Mouse (Mus musculus) liver, embryonic 12.5 days (tissue): Measurements from ENCODE around the gene 2900011O08Rik. TPM values are rescaled to one million over a fixed set of nuclear protein-coding genes. Genes with fewer than 3 reads are reported as not detected.

ENCODE experiments used
- ATAC-seq: fragments of 200-750 bp; cut with Nextera tagmentation; 2 replicates; pipeline ENCODE4 v1.8.0; 2017; ENCODE audit warnings: moderate number of reproducible peaks, mild to moderate bottlenecking, moderate library complexity
- H3K27ac ChIP-seq: fragments of 300-500 bp; sonication (generic); 2 replicates; pipeline ENCODE4 v1.5.1; 2016; ENCODE audit warnings: mild to moderate bottlenecking
- H3K27me3 ChIP-seq: fragments of 300-500 bp; sonication (generic); replicated peaks from 2 replicates; pipeline ENCODE4 v1.6.1; 2016; ENCODE audit warnings: mild to moderate bottlenecking, moderate library complexity
- H3K36me3 ChIP-seq: fragments of 300-500 bp; sonication (generic); 2 replicates; pipeline ENCODE4 v1.6.1; 2016; ENCODE audit warnings: mild to moderate bottlenecking, moderate library complexity
- H3K4me1 ChIP-seq: fragments of 300-500 bp; sonication (generic); 2 replicates; pipeline ENCODE4 v1.6.1; 2016
- H3K4me2 ChIP-seq: fragments of 300-500 bp; sonication (generic); 2 replicates; pipeline ENCODE4 v1.6.1; 2016; ENCODE audit warnings: mild to moderate bottlenecking, moderate library complexity
- H3K4me3 ChIP-seq: fragments of 300-500 bp; sonication (generic); 2 replicates; pipeline ENCODE4 v1.5.1; 2016; ENCODE audit warnings: mild to moderate bottlenecking, moderate library complexity
- H3K9ac ChIP-seq: fragments of 300-500 bp; sonication (generic); 2 replicates; pipeline ENCODE4 v1.6.1; 2016; ENCODE audit warnings: mild to moderate bottlenecking, moderate library complexity
- H3K9me3 ChIP-seq: fragments of 300-500 bp; sonication (generic); replicated peaks from 2 replicates; pipeline ENCODE4 v1.6.1; 2016; ENCODE audit warnings: mild to moderate bottlenecking, moderate library complexity
- WGBS: fragments of 180-500 bp; shearing (Covaris S2); methylation state at CpG from one replicate; pipeline ENCODE4 v1.1.7; 2016; ENCODE audit not compliant: insufficient replicate concordance; 5-methylcytosine and 5-hydroxymethylcytosine counted together
- polyA plus RNA-seq: library from polyadenylated mRNA; unstranded; fragments of >200 nt; fragmentation: Nextera tagmentation; extraction: Ambion mirVana; gene quantifications from 2 replicates; pipeline ENCODE4 v1.2.1, GENCODE M21; 2016

2900011O08Rik gene
- polyA plus RNA-seq, 1 experiment from 2014 or later: 0.15 TPM

GRCm38 (mm10) chr16:14008081-14008480 lies 21.7 kb downstream of the 2900011O08Rik start:
- Histone ChIP-seq H3K4me2 (no peak overlapping the region), H3K9ac (no peak overlapping the region), H3K4me3 (no peak overlapping the region), H3K27ac (no peak overlapping the region), H3K27me3 (no peaks in the 10 kb centered on the region), H3K36me3 (no peaks in the 10 kb centered on the region), H3K4me1 (no peaks in the 10 kb centered on the region), H3K9me3 (no peaks in the 10 kb centered on the region)
- 50% methylated on average over 2 of the region's 2 CpGs for WGBS
- ATAC-seq: no peak

- H3K4me1 ChIP-seq: no peaks in the 10 kb centered on the region
- H3K9me3 ChIP-seq: no peaks in the 10 kb centered on the region
- no peak overlapping the region for H3K4me3 ChIP-seq
- no peak for ATAC-seq
- no peak overlapping the region for H3K4me2 ChIP-seq
- no peak overlapping the region for H3K27ac ChIP-seq
- H3K36me3 ChIP-seq: no peaks in the 10 kb centered on the region
- H3K9ac ChIP-seq: no peak overlapping the region
- H3K27me3 ChIP-seq: no peaks in the 10 kb centered on the region
Observed at GRCm38 (mm10) chr16:14008708-14009107, 22.3 kb downstream of the 2900011O08Rik start.

GRCm38 (mm10) chr16:14009966-14010365 lies 23.6 kb downstream of the 2900011O08Rik start:
- Histone ChIP-seq H3K27me3 (no peaks in the 10 kb centered on the region), H3K27ac (no peak overlapping the region), H3K36me3 (no peaks in the 10 kb centered on the region), H3K4me3 (no peak overlapping the region), H3K9me3 (no peaks in the 10 kb centered on the region), H3K4me2 (no peak overlapping the region), H3K4me1 (no peaks in the 10 kb centered on the region), H3K9ac (no peak overlapping the region)
- ATAC-seq: no peak
- WGBS: 76% methylated on average over 4 of the region's 4 CpGs

- ATAC-seq: no peak
- Histone ChIP-seq H3K4me1 (no peaks in the 10 kb centered on the region), H3K9ac (no peak overlapping the region), H3K4me2 (no peak overlapping the region), H3K27ac (no peak overlapping the region), H3K36me3 (no peaks in the 10 kb centered on the region), H3K4me3 (no peak overlapping the region), H3K27me3 (no peaks in the 10 kb centered on the region), H3K9me3 (no peaks in the 10 kb centered on the region)
- WGBS: 77% methylated on average over 8 of the region's 8 CpGs
Observed at GRCm38 (mm10) chr16:14017306-14017705, 30.9 kb downstream of the 2900011O08Rik start.

GRCm38 (mm10) chr16:14021166-14021822 lies 34.9 kb downstream of the 2900011O08Rik start:
- Histone ChIP-seq H3K27ac (no peak overlapping the region), H3K27me3 (no peaks in the 10 kb centered on the region), H3K4me1 (no peaks in the 10 kb centered on the region), H3K9me3 (no peaks in the 10 kb centered on the region), H3K9ac (no peak overlapping the region), H3K4me3 (no peak overlapping the region), H3K4me2 (no peak overlapping the region), H3K36me3 (no peaks in the 10 kb centered on the region)
- ATAC-seq: no peak
- WGBS: 52% methylated on average over 3 of the region's 3 CpGs

- no peak for ATAC-seq
- Histone ChIP-seq H3K27ac (no peak overlapping the region), H3K4me3 (no peak overlapping the region), H3K36me3 (no peaks in the 10 kb centered on the region), H3K4me1 (no peaks in the 10 kb centered on the region), H3K4me2 (no peak overlapping the region), H3K9ac (no peak overlapping the region), H3K27me3 (no peaks in the 10 kb centered on the region), H3K9me3 (no peaks in the 10 kb centered on the region)
- WGBS: 50% methylated on average over 2 of the region's 2 CpGs
Observed at GRCm38 (mm10) chr16:14025091-14025990, 38.9 kb downstream of the 2900011O08Rik start.

- H3K27me3 ChIP-seq: no peaks in the 10 kb centered on the region
- H3K36me3 ChIP-seq: no peaks in the 10 kb centered on the region
- no peaks in the 10 kb centered on the region for H3K4me1 ChIP-seq
- no peak overlapping the region for H3K4me2 ChIP-seq
- H3K9me3 ChIP-seq: no peaks in the 10 kb centered on the region
- no peak for ATAC-seq
- H3K27ac ChIP-seq: no peak overlapping the region
- no peak overlapping the region for H3K4me3 ChIP-seq
- no peak overlapping the region for H3K9ac ChIP-seq
- WGBS: 25% methylated on average over 2 of the region's 2 CpGs
Observed at GRCm38 (mm10) chr16:14029072-14029471, 42.7 kb downstream of the 2900011O08Rik start.

GRCm38 (mm10) chr16:14029851-14030250 lies 43.4 kb downstream of the 2900011O08Rik start:
- Histone ChIP-seq H3K36me3 (no peaks in the 10 kb centered on the region), H3K9me3 (no peaks in the 10 kb centered on the region), H3K4me3 (no peak overlapping the region), H3K4me1 (no peaks in the 10 kb centered on the region), H3K4me2 (no peak overlapping the region), H3K27ac (no peak overlapping the region), H3K9ac (no peak overlapping the region), H3K27me3 (no peaks in the 10 kb centered on the region)
- 54% methylated on average over 2 of the region's 2 CpGs for WGBS
- no peak for ATAC-seq

GRCm38 (mm10) chr16:14030650-14031049 lies 44.2 kb downstream of the 2900011O08Rik start:
- WGBS: 73% methylated on average over 4 of the region's 4 CpGs
- H3K36me3 ChIP-seq: no peaks in the 10 kb centered on the region
- H3K4me2 ChIP-seq: no peak overlapping the region
- H3K9ac ChIP-seq: no peak overlapping the region
- no peak overlapping the region for H3K27ac ChIP-seq
- H3K4me3 ChIP-seq: no peak overlapping the region
- H3K9me3 ChIP-seq: no peaks in the 10 kb centered on the region
- no peaks in the 10 kb centered on the region for H3K27me3 ChIP-seq
- H3K4me1 ChIP-seq: no peaks in the 10 kb centered on the region
- no peak for ATAC-seq

- H3K9me3 ChIP-seq: no peaks in the 10 kb centered on the region
- H3K4me1 ChIP-seq: no peaks in the 10 kb centered on the region
- no peak overlapping the region for H3K4me2 ChIP-seq
- no peak overlapping the region for H3K27ac ChIP-seq
- WGBS: 56% methylated on average over 4 of the region's 4 CpGs
- no peaks in the 10 kb centered on the region for H3K36me3 ChIP-seq
- H3K4me3 ChIP-seq: no peak overlapping the region
- no peaks in the 10 kb centered on the region for H3K27me3 ChIP-seq
- H3K9ac ChIP-seq: no peak overlapping the region
- ATAC-seq: no peak
Observed at GRCm38 (mm10) chr16:14033076-14033475, 46.7 kb downstream of the 2900011O08Rik start.

GRCm38 (mm10) chr16:14042421-14042820 lies 56.0 kb downstream of the 2900011O08Rik start:
- Histone ChIP-seq H3K9ac (no peak overlapping the region), H3K9me3 (no peaks in the 10 kb centered on the region), H3K27ac (no peak overlapping the region), H3K4me2 (no peak overlapping the region), H3K4me3 (no peak overlapping the region), H3K36me3 (no peaks in the 10 kb centered on the region), H3K27me3 (no peaks in the 10 kb centered on the region), H3K4me1 (no peaks in the 10 kb centered on the region)
- ATAC-seq: no peak
- WGBS: 75% methylated on average over 2 of the region's 2 CpGs

GRCm38 (mm10) chr16:14044695-14045094 lies 58.3 kb downstream of the 2900011O08Rik start:
- Histone ChIP-seq H3K9ac (no peak overlapping the region), H3K4me3 (no peak overlapping the region), H3K4me1 (no peaks in the 10 kb centered on the region), H3K9me3 (no peaks in the 10 kb centered on the region), H3K4me2 (no peak overlapping the region), H3K27me3 (no peaks in the 10 kb centered on the region), H3K27ac (no peak overlapping the region), H3K36me3 (no peaks in the 10 kb centered on the region)
- WGBS: 64% methylated on average over 8 of the region's 8 CpGs
- no peak for ATAC-seq
